In the genomic region with DNA sequence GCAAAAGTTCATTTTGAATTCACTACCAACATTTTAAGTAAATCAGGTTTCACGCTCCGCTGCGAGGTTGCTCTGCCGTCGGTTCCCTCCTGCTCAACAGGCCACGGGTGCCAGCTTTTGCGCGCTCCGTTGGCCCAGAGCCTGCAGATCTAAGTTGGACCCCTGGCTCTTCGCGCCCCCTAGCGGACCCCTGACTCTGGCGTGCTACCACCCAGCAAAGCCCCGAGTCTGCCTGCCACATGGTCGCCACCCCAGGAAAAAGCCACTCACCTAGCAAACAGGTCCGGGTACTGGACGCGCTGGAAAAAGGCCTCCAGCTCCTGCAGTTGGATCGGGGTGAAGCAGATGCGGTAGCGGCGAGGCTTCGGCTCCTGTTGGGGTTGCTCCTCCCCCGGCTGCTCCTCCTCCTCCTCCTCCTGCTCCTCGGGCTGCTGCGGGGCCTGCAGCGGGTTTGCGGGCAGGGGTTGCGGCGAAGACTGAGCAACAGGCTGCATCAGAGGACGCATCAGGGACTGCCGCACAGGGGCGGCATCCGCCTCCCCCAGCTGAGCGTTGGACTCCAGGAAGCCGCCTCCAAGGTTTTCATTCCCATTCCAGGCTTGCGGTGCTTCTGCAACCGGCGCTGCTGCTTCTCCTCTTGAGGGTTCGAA, we compare ENCODE assay signal across 7 mouse cellular contexts. TPM values are rescaled to one million over a fixed set of nuclear protein-coding genes. Genes with fewer than 3 reads are reported as not detected.
DNase-seq lines count a peak whose midpoint lies in the region; ATAC-seq and TF ChIP-seq lines count a peak whose summit lies in the region.

No protein-coding gene starts in this region.

- TF ChIP-seq POLR2A in bone marrow macrophage, adult 2 months (IDR thresholded peaks at IDR 0.05; ENCODE audit: borderline replicate concordance, low read depth, low read length): no peak

- no peak overlapping the region for H3K27ac ChIP-seq in midbrain, embryonic 10.5 days (replicated peaks)
- no peak overlapping the region for H3K27ac ChIP-seq in midbrain, embryonic 16.5 days (ENCODE audit: low read length)
- H3K27ac ChIP-seq in bone marrow macrophage, adult 2 months (ENCODE audit: insufficient read depth, low read depth, low read length): no peak overlapping the region
- no peak overlapping the region for H3K27ac ChIP-seq in heart, embryonic 14.5 days (replicated peaks in 1 of 2; ENCODE audit: control insufficient read depth in 1 of 2, insufficient read depth in 1 of 2, low read depth in 2 of 2, low read length in 2 of 2)
- H3K27ac ChIP-seq in limb, embryonic 10.5 days: no peak overlapping the region
- H3K27ac ChIP-seq in midbrain, embryonic 14.5 days (replicated peaks; ENCODE audit: low read depth, low read length): no peak overlapping the region

- no peak overlapping the region for H3K9ac ChIP-seq in midbrain, embryonic 16.5 days (ENCODE audit: low read depth, low read length)
- no peak overlapping the region for H3K9ac ChIP-seq in heart, embryonic 14.5 days (ENCODE audit: low read length)
- no peak overlapping the region for H3K9ac ChIP-seq in midbrain, embryonic 14.5 days (replicated peaks; ENCODE audit: low read length)

- no peaks in the 10 kb centered on the region for H3K36me3 ChIP-seq in midbrain, embryonic 10.5 days
- no peaks in the 10 kb centered on the region for H3K36me3 ChIP-seq in midbrain, embryonic 16.5 days (ENCODE audit: control insufficient read depth, insufficient read depth, low read length)
- H3K36me3 ChIP-seq in heart, embryonic 14.5 days (ENCODE audit: control insufficient read depth, insufficient read depth, low read length): no peaks in the 10 kb centered on the region
- no peaks in the 10 kb centered on the region for H3K36me3 ChIP-seq in limb, embryonic 10.5 days
- no peaks in the 10 kb centered on the region for H3K36me3 ChIP-seq in midbrain, embryonic 14.5 days (ENCODE audit: control insufficient read depth, insufficient read depth, low read length)

- no peak overlapping the region for H3K4me2 ChIP-seq in midbrain, embryonic 16.5 days (ENCODE audit: low read length)
- peak overlapping the region; percentile 23; the same call in 1 of the 2 replicates for H3K4me2 ChIP-seq in heart, embryonic 14.5 days (ENCODE audit: low read length)
- no peak overlapping the region for H3K4me2 ChIP-seq in midbrain, embryonic 14.5 days (ENCODE audit: low read length)

- WGBS in midbrain, embryonic 10.5 days: 14% methylated on average over 40 of the region's 40 CpGs
- WGBS in midbrain, embryonic 16.5 days: 24% methylated on average over 40 of the region's 40 CpGs
- WGBS in heart, embryonic 14.5 days: 14% methylated on average over 34 of the region's 40 CpGs
- 10% methylated on average over 38 of the region's 40 CpGs for WGBS in limb, embryonic 10.5 days
- WGBS in midbrain, embryonic 14.5 days: 20% methylated on average over 40 of the region's 40 CpGs

- peaks cover 96% of the 10 kb centered on the region for H3K27me3 ChIP-seq in midbrain, embryonic 10.5 days (ENCODE audit: low read depth, poor library complexity, severe bottlenecking)
- H3K27me3 ChIP-seq in midbrain, embryonic 16.5 days (ENCODE audit: control insufficient read depth, insufficient read depth, low read depth, low read length): peaks cover 35% of the 10 kb centered on the region
- H3K27me3 ChIP-seq in heart, embryonic 14.5 days (ENCODE audit: control insufficient read depth, insufficient read depth, low read length): peaks cover 50% of the 10 kb centered on the region
- peaks cover 96% of the 10 kb centered on the region for H3K27me3 ChIP-seq in limb, embryonic 10.5 days (ENCODE audit: low read depth, poor library complexity, severe bottlenecking)
- H3K27me3 ChIP-seq in midbrain, embryonic 14.5 days (ENCODE audit: control insufficient read depth, insufficient read depth, low read length): peaks cover 66% of the 10 kb centered on the region

- H3K9me3 ChIP-seq in midbrain, embryonic 10.5 days (replicated peaks): 0 out of 2 replicates have a peak, but pooled peaks cover 6% of the 10 kb centered on the region
- H3K9me3 ChIP-seq in midbrain, embryonic 16.5 days (replicated peaks; ENCODE audit: control insufficient read depth, low read length, poor library complexity, severe bottlenecking): no peaks in the 10 kb centered on the region; the same call in 1 of the 2 replicates
- no peaks in the 10 kb centered on the region for H3K9me3 ChIP-seq in heart, embryonic 14.5 days (ENCODE audit: control insufficient read depth, low read length)
- H3K9me3 ChIP-seq in limb, embryonic 10.5 days (replicated peaks): no peaks in the 10 kb centered on the region
- no peaks in the 10 kb centered on the region for H3K9me3 ChIP-seq in midbrain, embryonic 14.5 days (ENCODE audit: control insufficient read depth, low read length)

- TF ChIP-seq CTCF in bone marrow macrophage, adult 2 months (IDR thresholded peaks at IDR 0.05; ENCODE audit: low read depth, low read length): no peak

- peak overlapping the region; percentile 16; the same call in 1 of the 2 replicates for H3K4me3 ChIP-seq in midbrain, embryonic 10.5 days
- H3K4me3 ChIP-seq in midbrain, embryonic 16.5 days (ENCODE audit: low read depth, low read length): no peak overlapping the region
- H3K4me3 ChIP-seq in bone marrow macrophage, adult 2 months (ENCODE audit: insufficient read depth, low read length): peak overlapping the region; percentile 28
- H3K4me3 ChIP-seq in heart, embryonic 14.5 days (ENCODE audit: control insufficient read depth in 1 of 2, insufficient read depth in 1 of 2, low read depth in 1 of 2, low read length in 2 of 2): peak overlapping the region in 1 of 2 experiments; percentile 17; a peak in 3 of 4 replicates
- peak overlapping the region; percentile 32 for H3K4me3 ChIP-seq in limb, embryonic 10.5 days
- no peak overlapping the region for H3K4me3 ChIP-seq in midbrain, embryonic 14.5 days (replicated peaks; ENCODE audit: low read depth, low read length)

- DNase-seq in midbrain, embryonic 10.5 days (ENCODE audit: low spot score): peak; percentile 75
- DNase-seq in limb, embryonic 10.5 days (ENCODE audit: low spot score): peak; percentile 83
- DNase-seq in midbrain, embryonic 14.5 days: peak; percentile 71
- peak; percentile 50 to 72 for DNase-seq in thymus, postnatal 10 days (ENCODE audit: low spot score in 2 of 2)

- no peak for ATAC-seq in midbrain, embryonic 16.5 days
- ATAC-seq in heart, embryonic 14.5 days (ENCODE audit: insufficient number of reproducible peaks, insufficient read depth, low FRiP score, low read depth): no peak
- ATAC-seq in midbrain, embryonic 14.5 days (ENCODE audit: low FRiP score, low TSS enrichment): peak; percentile 53; the same call in 1 of the 2 replicates

- peaks cover 9% of the 10 kb centered on the region; the same call in 1 of the 2 replicates for H3K4me1 ChIP-seq in midbrain, embryonic 10.5 days
- no peaks in the 10 kb centered on the region for H3K4me1 ChIP-seq in midbrain, embryonic 16.5 days (ENCODE audit: control insufficient read depth, insufficient read depth, low read length)
- H3K4me1 ChIP-seq in bone marrow macrophage, adult 2 months (ENCODE audit: control insufficient read depth, insufficient read depth, low read length): no peaks in the 10 kb centered on the region
- peaks cover 0 to 5% of the 10 kb centered on the region in 2 experiments; a peak in 2 of 4 replicates for H3K4me1 ChIP-seq in heart, embryonic 14.5 days (ENCODE audit: control insufficient read depth in 2 of 2, insufficient read depth in 2 of 2, low read length in 2 of 2)
- H3K4me1 ChIP-seq in limb, embryonic 10.5 days: 0 out of 2 replicates have a peak, but pooled peaks cover 3% of the 10 kb centered on the region
- H3K4me1 ChIP-seq in midbrain, embryonic 14.5 days (ENCODE audit: control insufficient read depth, insufficient read depth, low read length): no peaks in the 10 kb centered on the region

RNA-seq across cellular contexts. Expression of a gene that starts 3.7 kb away (rescaled TPM):
- not detected in 2 replicates for polyA plus RNA-seq in midbrain, embryonic 10.5 days (2016; fragmentation: Nextera tagmentation; extraction: Ambion mirVana)
- polyA plus RNA-seq in midbrain, embryonic 16.5 days (2015; fragmentation: Nextera tagmentation; extraction: Ambion mirVana): not detected in 2 replicates
- polyA plus RNA-seq in bone marrow macrophage, adult 2 months (2012; ENCODE audit: insufficient read depth, insufficient read length, missing spikeins): 0.48 TPM in 1 of 2 replicates, not detected in the other
- not detected in 2 replicates for polyA plus RNA-seq in heart, embryonic 14.5 days (2014; fragmentation: Nextera tagmentation; extraction: Ambion mirVana)
- not detected in 2 replicates for polyA plus RNA-seq in limb, embryonic 10.5 days (2016; fragmentation: Nextera tagmentation; extraction: Ambion mirVana)
- not detected in 2 replicates for polyA plus RNA-seq in midbrain, embryonic 14.5 days (2014; fragmentation: Nextera tagmentation; extraction: Ambion mirVana)

Comparison
In these comparisons a context has a peak if more than half of its experiments do, and no peak if none do; other contexts are left out.
1. H3K4me3 ChIP-seq: peak in midbrain, embryonic 10.5 days (single experiment), bone marrow macrophage, adult 2 months (single experiment) and limb, embryonic 10.5 days (single experiment); none in midbrain, embryonic 16.5 days (single experiment) and midbrain, embryonic 14.5 days (single experiment).
2. Peak in every context shown above with its lines, with median percentiles within 50 percentile points of each other: DNase-seq.